Mouse (Mus musculus) MEL (cell line): ENCODE measurements at regions not wholly inside any gene's neighbourhood (a gene's known extent, or its start where the extent isn't known, plus 50 kb on each side); places are given as distances from the start of the nearest gene placed in this dataset.

Experiments
- DNase-seq: peaks from one replicate; pipeline ENCODE4 v3.0.0; 2011; ENCODE audit warnings: low read depth, low spot score
- H3K27ac ChIP-seq: 2 replicates; pipeline ENCODE4 v1.5.1; 2012; ENCODE audit warnings: low read depth, mild to moderate bottlenecking, control low read depth, low read length, moderate library complexity; ENCODE audit not compliant: control insufficient read depth
- H3K27me3 ChIP-seq, 2 experiments: fragments of 150-350 bp in 1 of 2; sonication (generic) in 1 of 2; 2 replicates each; pipeline ENCODE4 v1.6.1; 2012; ENCODE audit warnings: low read length in 2 of 2, mild to moderate bottlenecking in 2 of 2, improper control_type of control experiment in 1 of 2, moderate library complexity in 1 of 2; ENCODE audit not compliant: insufficient read depth in 2 of 2, control insufficient read depth in 1 of 2
- H3K36me3 ChIP-seq, 2 experiments: 2 replicates each; pipeline ENCODE4 v1.6.1; 2012 to 2014; ENCODE audit warnings: low read length in 2 of 2, improper control_type of control experiment in 1 of 2, inconsistent platforms in 1 of 2, mild to moderate bottlenecking in 1 of 2; ENCODE audit not compliant: insufficient read depth in 2 of 2, control insufficient read depth in 1 of 2
- H3K4me1 ChIP-seq, 2 experiments: fragments of 150-350 bp in 1 of 2; sonication (generic) in 1 of 2; 2 replicates each; pipeline ENCODE4 v1.6.1; 2012; ENCODE audit warnings: low read length in 2 of 2, improper control_type of control experiment in 1 of 2, mild to moderate bottlenecking in 1 of 2; ENCODE audit not compliant: insufficient read depth in 2 of 2, control insufficient read depth in 1 of 2
- H3K4me3 ChIP-seq, 2 experiments: fragments of 150-350 bp in 1 of 2; sonication (generic) in 1 of 2; 2 replicates each; pipeline ENCODE4 v1.5.1; 2012; ENCODE audit warnings: low read depth in 2 of 2, low read length in 2 of 2, mild to moderate bottlenecking in 2 of 2, moderate library complexity in 2 of 2, control low read depth in 1 of 2, improper control_type of control experiment in 1 of 2; ENCODE audit not compliant: control insufficient read depth in 1 of 2, insufficient read depth in 1 of 2
- H3K79me2 ChIP-seq: 2 replicates; pipeline ENCODE4 v1.6.1; 2012; ENCODE audit warnings: mild to moderate bottlenecking, low read length, moderate library complexity; ENCODE audit not compliant: control insufficient read depth, poor library complexity, insufficient read depth
- H3K9ac ChIP-seq: 2 replicates; pipeline ENCODE4 v1.6.1; 2012; ENCODE audit warnings: low read depth, mild to moderate bottlenecking, control low read depth, low read length, moderate library complexity; ENCODE audit not compliant: control insufficient read depth, poor library complexity, severe bottlenecking
- H3K9me3 ChIP-seq: fragments of 150-350 bp; sonication (generic); replicated peaks from 2 replicates; pipeline ENCODE4 v1.6.1; 2012; ENCODE audit warnings: mild to moderate bottlenecking, low read length, improper control_type of control experiment, moderate library complexity; ENCODE audit not compliant: insufficient read depth
- BHLHE40 ChIP-seq: IDR thresholded peaks from 2 replicates; pipeline ENCODE4 v1.6.1; 2012; ENCODE audit warnings: low read depth, mild to moderate bottlenecking, inconsistent platforms, low read length, improper control_type of control experiment, borderline replicate concordance
- CHD1 ChIP-seq: IDR thresholded peaks from 2 replicates; pipeline ENCODE4 v1.6.1; 2012; ENCODE audit warnings: low read depth, mild to moderate bottlenecking, inconsistent platforms, low read length, improper control_type of control experiment
- E2F4 ChIP-seq: IDR thresholded peaks from 2 replicates; pipeline ENCODE4 v1.6.1; 2011; ENCODE audit warnings: low read depth, low read length, improper control_type of control experiment, borderline replicate concordance
- ELF1 ChIP-seq: IDR thresholded peaks from 2 replicates; pipeline ENCODE4 v1.6.1; 2014; ENCODE audit warnings: low read depth, mild to moderate bottlenecking, inconsistent platforms, low read length, improper control_type of control experiment, moderate library complexity
- GABPA ChIP-seq: IDR thresholded peaks from 2 replicates; pipeline ENCODE4 v1.6.1; 2012; ENCODE audit warnings: low read depth, mild to moderate bottlenecking, inconsistent platforms, low read length, improper control_type of control experiment, moderate library complexity
- JUND ChIP-seq: IDR thresholded peaks from 2 replicates; pipeline ENCODE4 v1.6.1; 2011; ENCODE audit warnings: low read depth, mild to moderate bottlenecking, improper control_type of control experiment, low read length
- KAT2A ChIP-seq: conservative IDR thresholded peaks from 2 replicates; pipeline ENCODE4 v1.6.1; 2012; ENCODE audit warnings: low read depth, low read length, improper control_type of control experiment, inconsistent platforms
- MAFK ChIP-seq: IDR thresholded peaks from 2 replicates; pipeline ENCODE4 v1.6.1; 2011; ENCODE audit warnings: low read depth, mild to moderate bottlenecking, low read length, improper control_type of control experiment, borderline replicate concordance
- MAZ ChIP-seq: IDR thresholded peaks from 2 replicates; pipeline ENCODE4 v1.6.1; 2012; ENCODE audit warnings: low read depth, mild to moderate bottlenecking, inconsistent platforms, low read length, improper control_type of control experiment
- MXI1 ChIP-seq: IDR thresholded peaks from 2 replicates; pipeline ENCODE4 v1.6.1; 2011; ENCODE audit warnings: mild to moderate bottlenecking, low read depth, low read length, improper control_type of control experiment
- MYB ChIP-seq: IDR thresholded peaks from 2 replicates; pipeline ENCODE4 v1.6.1; 2011; ENCODE audit warnings: mild to moderate bottlenecking, low read depth, low read length, improper control_type of control experiment
- MYC ChIP-seq: IDR thresholded peaks from 2 replicates; pipeline ENCODE4 v1.6.1; 2011; ENCODE audit warnings: low read depth, mild to moderate bottlenecking, low read length, improper control_type of control experiment, moderate library complexity
- NELFE ChIP-seq: IDR thresholded peaks from 2 replicates; pipeline ENCODE4 v1.6.1; 2011; ENCODE audit warnings: low read depth, low read length, improper control_type of control experiment
- POLR2A ChIP-seq, 2 experiments: IDR thresholded peaks; 2 replicates each; pipeline ENCODE4 v1.6.1; 2011 to 2012; ENCODE audit warnings: low read length in 2 of 2, mild to moderate bottlenecking in 2 of 2, control low read depth in 1 of 2, improper control_type of control experiment in 1 of 2, low read depth in 1 of 2, moderate library complexity in 1 of 2; ENCODE audit not compliant: control insufficient read depth in 1 of 2, insufficient read depth in 1 of 2, poor library complexity in 1 of 2
- POLR2AphosphoS2 ChIP-seq: IDR thresholded peaks from 2 replicates; pipeline ENCODE4 v1.6.1; 2011; ENCODE audit warnings: low read length, improper control_type of control experiment
- RAD21 ChIP-seq: IDR thresholded peaks from 2 replicates; pipeline ENCODE4 v1.6.1; 2011; ENCODE audit warnings: mild to moderate bottlenecking, low read depth, low read length, improper control_type of control experiment
- SIN3A ChIP-seq: IDR thresholded peaks from 2 replicates; pipeline ENCODE4 v1.6.1; 2012; ENCODE audit warnings: low read length, improper control_type of control experiment, inconsistent platforms
- SMC3 ChIP-seq: IDR thresholded peaks from 2 replicates; pipeline ENCODE4 v1.6.1; 2011; ENCODE audit warnings: low read depth, low read length, improper control_type of control experiment
- USF2 ChIP-seq, 2 experiments: IDR thresholded peaks; 2 replicates each; pipeline ENCODE4 v1.6.1; 2011 to 2012; ENCODE audit warnings: improper control_type of control experiment in 2 of 2, low read length in 2 of 2, borderline replicate concordance in 1 of 2, inconsistent platforms in 1 of 2, low read depth in 1 of 2, mild to moderate bottlenecking in 1 of 2; ENCODE audit not compliant: insufficient read depth in 1 of 2
- ZMIZ1 ChIP-seq: IDR thresholded peaks from 2 replicates; pipeline ENCODE4 v1.6.1; 2012; ENCODE audit warnings: low read depth, mild to moderate bottlenecking, inconsistent platforms, low read length, improper control_type of control experiment, moderate library complexity
- ZNF384 ChIP-seq: IDR thresholded peaks from 2 replicates; pipeline ENCODE4 v1.6.1; 2012; ENCODE audit warnings: low read depth, mild to moderate bottlenecking, inconsistent platforms, low read length, improper control_type of control experiment

GRCm38 (mm10) chr5:43087907-43088387 is 145.0 kb upstream of the Cpeb2 start (continued):
- no peak for TF ChIP-seq KAT2A
- no peak for TF ChIP-seq NELFE
- peak; percentile 49; the same call in 1 of the 2 replicates for TF ChIP-seq SIN3A
- no peak for TF ChIP-seq RAD21
- no peak for TF ChIP-seq SMC3
- TF ChIP-seq ELF1, result no peak
- TF ChIP-seq MYB, result no peak
- no peak for TF ChIP-seq USF2 (IDR thresholded peaks at IDR 0.05; ENCODE audit: borderline replicate concordance in 1 of 2, insufficient read depth in 1 of 2, low read depth in 1 of 2, low read length in 2 of 2)
- TF ChIP-seq MXI1, result 0 out of 2 replicates have a peak, but pooled peaks have one; percentile 36
- no peak for TF ChIP-seq GABPA
- TF ChIP-seq MAFK, result no peak; the same call in 1 of the 2 replicates
- TF ChIP-seq JUND, result no peak
- TF ChIP-seq POLR2AphosphoS2, result no peak
- TF ChIP-seq BHLHE40, result no peak
- TF ChIP-seq ZNF384, result no peak
- TF ChIP-seq E2F4, result no peak
- no peak for TF ChIP-seq MYC
- TF ChIP-seq POLR2A (IDR thresholded peaks at IDR 0.05; ENCODE audit: control insufficient read depth in 1 of 2, insufficient read depth in 1 of 2, low read depth in 1 of 2, low read length in 2 of 2, poor library complexity in 1 of 2), result no peak

- H3K9me3 ChIP-seq, result no peaks in the 10 kb centered on the region
- no peaks in the 10 kb centered on the region for H3K79me2 ChIP-seq
- H3K36me3 ChIP-seq, result peaks cover 0 to 15% of the 10 kb centered on the region in 2 experiments; a peak in 2 of 4 replicates
- peaks cover 8 to 22% of the 10 kb centered on the region in 2 experiments for H3K4me1 ChIP-seq
- no peak overlapping the region for H3K27ac ChIP-seq
- no peaks in the 10 kb centered on the region for H3K27me3 ChIP-seq
- TF ChIP-seq JUND (no peak), MXI1 (no peak), POLR2A (IDR thresholded peaks at IDR 0.05; ENCODE audit: control insufficient read depth in 1 of 2, insufficient read depth in 1 of 2, low read depth in 1 of 2, low read length in 2 of 2, poor library complexity in 1 of 2) (no peak), ZMIZ1 (no peak), BHLHE40 (no peak), MYB (no peak), CHD1 (no peak), MAZ (no peak)
- TF ChIP-seq, all 39 proteins: peak for 0
- Histone ChIP-seq H3K9ac (no peak overlapping the region), H3K4me3 (no peak overlapping the region)
- DNase-seq, result no peak
Measured at GRCm38 (mm10) chr5:43088650-43089397, 144.1 kb upstream of the Cpeb2 start.
